Mouse (Mus musculus): Measurements from ENCODE around the gene Hist1h2bg.

DNA sequence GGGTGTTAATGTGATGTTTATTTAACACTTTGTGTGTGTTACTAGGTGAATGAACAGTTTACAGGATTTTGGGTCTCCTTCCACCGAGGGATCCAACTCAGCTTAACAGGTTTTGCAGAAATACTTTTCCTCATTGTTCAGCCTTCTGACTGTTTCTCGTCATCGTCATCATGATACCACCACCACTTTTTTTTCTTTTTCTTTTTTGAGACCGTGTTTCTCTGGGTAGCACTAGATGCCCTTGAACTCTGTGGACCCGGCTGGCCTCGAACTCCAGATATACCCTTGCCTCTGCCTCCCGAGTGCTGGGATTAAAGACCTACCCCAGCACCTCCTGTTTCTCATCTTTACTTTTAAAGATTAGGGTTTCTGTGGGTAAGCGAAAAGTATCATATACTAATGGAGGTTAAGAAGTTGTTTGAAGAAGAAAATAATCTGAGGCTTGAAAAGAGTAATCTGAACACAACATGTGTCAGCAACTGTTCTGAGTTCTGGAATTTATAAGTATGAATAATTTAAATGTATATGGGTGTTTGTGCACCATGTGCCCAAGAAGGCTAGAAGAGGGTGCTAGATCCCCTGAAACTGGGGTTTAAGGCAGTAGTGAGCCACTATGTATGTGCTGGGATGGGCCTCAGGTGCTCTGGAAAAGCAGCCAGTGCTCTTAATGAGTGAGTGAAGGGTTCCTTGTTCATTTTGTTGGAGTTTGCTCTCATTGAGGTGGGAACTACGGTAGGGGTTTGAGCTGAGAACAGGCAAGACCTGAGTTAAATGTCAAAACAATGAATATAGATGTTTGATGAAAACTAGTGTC, 38.7 kb upstream of the Hist1h2bg start:
- TF ChIP-seq CTCF (IDR thresholded peaks at IDR 0.05; ENCODE audit: insufficient read depth, low read depth, low read length): no peak
- TF ChIP-seq POLR2A (IDR thresholded peaks at IDR 0.05; ENCODE audit: insufficient read depth, low read depth, low read length): no peak

All from olfactory bulb, adult 2 months (tissue).